Mouse (Mus musculus): Measurements from ENCODE around the gene Tspan14. TPM values are rescaled to one million over a fixed set of nuclear protein-coding genes. Genes with fewer than 3 reads are reported as not detected.
A peak's percentile ranks its signal among the peaks of the same experiment; 100 is the strongest.

Tspan14 gene
- polyA plus RNA-seq, 1 experiment from 2014 or later = 87.6 TPM

DNA sequence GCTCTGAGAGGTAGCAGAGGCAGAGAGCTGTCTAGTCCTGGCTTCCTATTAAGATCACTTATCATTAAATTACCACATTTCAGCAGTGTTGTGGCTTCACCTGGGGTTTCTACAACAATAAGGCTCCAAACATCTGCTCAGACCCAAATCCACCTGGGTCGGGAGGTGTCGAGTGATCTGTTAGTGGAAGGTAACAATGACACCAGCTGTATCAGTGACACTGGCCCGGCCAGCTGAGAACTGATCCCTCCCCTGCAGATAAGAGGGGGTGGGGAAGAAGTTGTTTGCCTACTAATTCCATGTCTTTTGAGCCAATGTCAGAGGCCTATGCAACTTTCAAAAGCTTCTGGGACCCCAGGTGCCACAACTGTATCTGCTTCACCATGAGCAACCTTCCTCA is 73.4 kb downstream of the Tspan14 start, which contains the start of gene Sh2d4b:
Gene Sh2d4b, minus strand, starts transcription at position 71 of the 400 bp plus-strand sequence.
- 0 out of 2 replicates have a peak within 1 kb of the TSS, but pooled peaks have one; percentile 21 for H3K9ac ChIP-seq
- peak within 1 kb of the TSS; percentile 31; the same call in 1 of the 2 replicates for H3K4me3 ChIP-seq
- WGBS = 62% methylated on average over 3 of the region's 3 CpGs
- peak within 1 kb of the TSS; percentile 64; the same call in 1 of the 2 replicates for H3K27ac ChIP-seq
- no peaks in the 10 kb centered on the region for H3K36me3 ChIP-seq
- H3K9me3 ChIP-seq = no peaks in the 10 kb centered on the region
- peaks cover 17% of the 10 kb centered on the region for H3K4me1 ChIP-seq
- ATAC-seq (ENCODE audit: insufficient number of reproducible peaks, insufficient read depth, low FRiP score, low TSS enrichment, low read depth) = no peak
- no peaks in the 10 kb centered on the region for H3K27me3 ChIP-seq
- H3K4me2 ChIP-seq = peak within 1 kb of the TSS; percentile 61

DNA sequence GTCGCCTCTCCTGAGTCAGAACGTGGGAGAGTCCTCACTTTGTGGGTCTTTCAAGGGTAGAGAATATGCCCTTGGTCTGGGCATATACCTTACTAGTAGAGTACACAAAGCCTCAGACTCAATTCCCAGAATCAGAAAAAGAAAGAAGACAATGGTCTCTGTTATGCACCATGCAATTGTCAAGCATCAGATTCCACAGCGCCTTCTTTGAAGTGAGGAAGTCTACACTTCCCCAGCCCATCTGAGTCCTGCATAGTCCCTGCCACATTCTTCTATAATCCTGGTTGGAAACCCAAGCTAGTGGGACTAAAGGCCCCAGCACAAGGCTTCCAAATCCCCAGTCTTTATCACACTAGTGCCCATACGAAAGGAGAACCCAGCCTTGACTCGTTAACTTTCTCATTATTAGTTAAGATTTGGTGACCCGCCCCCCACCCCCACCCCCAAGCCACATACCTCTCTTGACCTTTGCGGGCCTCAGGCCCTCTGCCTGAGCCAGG is 74.2 kb downstream of the Tspan14 start:
- Histone ChIP-seq H3K36me3 (no peaks in the 10 kb centered on the region), H3K27me3 (no peaks in the 10 kb centered on the region), H3K9me3 (no peaks in the 10 kb centered on the region), H3K9ac (no peak overlapping the region), H3K4me3 (no peak overlapping the region), H3K27ac (no peak overlapping the region), H3K4me2 (no peak overlapping the region), H3K4me1 (peaks cover 17% of the 10 kb centered on the region)
- no peak for ATAC-seq (ENCODE audit: insufficient number of reproducible peaks, insufficient read depth, low FRiP score, low TSS enrichment, low read depth)
- WGBS = 75% methylated on average over 7 of the region's 7 CpGs

- Histone ChIP-seq H3K36me3 (no peaks in the 10 kb centered on the region), H3K27me3 (no peaks in the 10 kb centered on the region), H3K27ac (no peak overlapping the region), H3K4me1 (peaks cover 17% of the 10 kb centered on the region), H3K4me3 (no peak overlapping the region), H3K4me2 (no peak overlapping the region), H3K9ac (no peak overlapping the region), H3K9me3 (no peaks in the 10 kb centered on the region)
- no peak for ATAC-seq (ENCODE audit: insufficient number of reproducible peaks, insufficient read depth, low FRiP score, low TSS enrichment, low read depth)
- WGBS = 91% methylated on average over 4 of the region's 4 CpGs
Observed at GRCm38 (mm10) chr14:40891506-40891905, 75.1 kb downstream of the Tspan14 start.

DNA sequence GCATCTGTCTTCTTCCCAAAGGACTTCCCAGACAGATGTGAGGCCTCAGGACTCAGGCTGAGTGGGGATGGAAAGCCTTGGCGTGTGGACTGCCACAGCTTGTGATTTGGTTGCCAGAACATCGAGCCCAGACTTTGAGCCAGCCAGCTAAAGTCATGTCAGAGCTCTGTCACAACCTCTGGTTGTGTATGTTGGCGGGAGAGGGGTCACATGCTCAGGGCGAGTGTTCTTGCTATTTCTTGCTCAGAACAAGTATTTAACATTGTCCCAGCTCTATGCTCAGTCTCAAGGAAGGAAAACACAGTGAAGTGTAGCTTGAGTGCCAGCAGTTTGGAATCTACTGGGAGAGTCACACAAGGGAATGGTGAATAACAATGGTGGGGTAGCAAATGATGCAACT is 76.9 kb downstream of the Tspan14 start:
- Histone ChIP-seq H3K9me3 (no peaks in the 10 kb centered on the region), H3K36me3 (no peaks in the 10 kb centered on the region), H3K4me1 (peaks cover 20% of the 10 kb centered on the region), H3K27me3 (no peaks in the 10 kb centered on the region), H3K4me2 (no peak overlapping the region), H3K9ac (no peak overlapping the region), H3K4me3 (no peak overlapping the region), H3K27ac (no peak overlapping the region)
- WGBS = 70% methylated on average over 4 of the region's 4 CpGs
- ATAC-seq (ENCODE audit: insufficient number of reproducible peaks, insufficient read depth, low FRiP score, low TSS enrichment, low read depth) = no peak

- no peak for ATAC-seq (ENCODE audit: insufficient number of reproducible peaks, insufficient read depth, low FRiP score, low TSS enrichment, low read depth)
- Histone ChIP-seq H3K27ac (no peak overlapping the region), H3K27me3 (no peaks in the 10 kb centered on the region), H3K4me3 (no peak overlapping the region), H3K4me1 (peaks cover 15% of the 10 kb centered on the region), H3K36me3 (no peaks in the 10 kb centered on the region), H3K9me3 (no peaks in the 10 kb centered on the region), H3K4me2 (no peak overlapping the region), H3K9ac (no peak overlapping the region)
- 76% methylated on average over 2 of the region's 2 CpGs for WGBS
Observed at GRCm38 (mm10) chr14:40889181-40889580, 77.4 kb downstream of the Tspan14 start.

DNA sequence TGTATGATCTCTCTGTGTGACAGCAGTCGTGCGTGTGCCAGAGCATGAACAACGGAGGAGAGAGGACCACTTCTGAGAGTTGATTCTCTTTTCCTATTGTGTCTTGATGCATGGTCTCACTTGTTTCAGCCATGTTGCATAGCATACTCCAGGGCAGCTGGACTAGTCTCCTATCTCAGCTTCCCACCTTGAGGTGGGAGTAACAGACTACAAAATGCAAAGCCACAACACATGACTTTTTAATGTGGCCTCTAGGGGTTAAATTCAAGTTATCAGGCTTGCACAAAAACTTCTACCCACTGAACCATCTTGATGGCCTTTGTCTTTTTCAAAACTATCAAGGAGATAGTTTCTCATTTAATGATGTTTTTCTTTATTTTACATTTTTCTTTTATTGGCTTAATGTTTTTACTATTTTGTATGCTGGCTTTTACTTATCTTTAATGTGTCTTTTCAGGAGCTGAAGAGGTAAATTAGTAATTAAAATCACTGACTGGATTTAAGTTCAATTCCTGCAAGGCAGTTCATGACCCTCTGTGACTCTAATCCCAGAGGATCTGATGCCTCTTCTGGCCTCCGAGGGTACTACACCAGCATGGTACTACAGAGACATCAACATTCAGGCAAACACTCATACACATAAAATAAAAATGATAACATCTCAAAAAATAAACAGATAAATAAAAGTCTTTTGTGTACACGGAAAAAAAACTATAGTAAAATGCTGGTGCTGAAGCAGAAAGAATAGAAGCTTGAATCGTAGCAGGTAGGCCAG is 80.0 kb downstream of the Tspan14 start:
- no peak overlapping the region for H3K4me2 ChIP-seq
- H3K4me1 ChIP-seq = peaks cover 16% of the 10 kb centered on the region
- WGBS = 81% methylated on average over 6 of the region's 6 CpGs
- H3K27me3 ChIP-seq = no peaks in the 10 kb centered on the region
- no peak overlapping the region for H3K27ac ChIP-seq
- no peak overlapping the region for H3K4me3 ChIP-seq
- no peaks in the 10 kb centered on the region for H3K36me3 ChIP-seq
- no peaks in the 10 kb centered on the region for H3K9me3 ChIP-seq
- ATAC-seq (ENCODE audit: insufficient number of reproducible peaks, insufficient read depth, low FRiP score, low TSS enrichment, low read depth) = no peak
- no peak overlapping the region for H3K9ac ChIP-seq

DNA sequence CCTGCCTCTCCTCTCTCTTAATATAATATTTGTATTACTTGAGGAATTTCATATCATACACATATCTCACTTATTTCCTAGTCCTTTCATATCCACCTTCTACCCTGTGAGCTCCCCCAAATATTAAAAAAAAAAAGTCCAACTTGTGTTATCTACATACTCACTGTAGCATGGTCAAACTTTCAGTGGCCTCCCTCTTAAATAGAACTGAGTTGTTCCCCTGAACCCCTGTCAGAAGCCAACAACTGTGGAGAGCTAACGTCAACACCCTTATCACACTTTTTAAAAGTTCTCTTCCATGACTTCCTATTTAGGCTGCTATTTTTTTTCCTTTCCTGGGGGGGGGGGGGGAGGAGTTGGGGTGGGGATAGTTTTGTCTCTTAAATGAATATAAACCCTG is 80.9 kb downstream of the Tspan14 start:
- Histone ChIP-seq H3K9ac (no peak overlapping the region), H3K27me3 (no peaks in the 10 kb centered on the region), H3K36me3 (no peaks in the 10 kb centered on the region), H3K4me1 (peaks cover 16% of the 10 kb centered on the region), H3K4me2 (no peak overlapping the region), H3K27ac (no peak overlapping the region), H3K9me3 (no peaks in the 10 kb centered on the region), H3K4me3 (no peak overlapping the region)
- WGBS = 65% methylated on average over 1 of the region's 1 CpGs
- ATAC-seq (ENCODE audit: insufficient number of reproducible peaks, insufficient read depth, low FRiP score, low TSS enrichment, low read depth) = no peak

- 23% methylated on average over 4 of the region's 4 CpGs for WGBS
- no peaks in the 10 kb centered on the region for H3K36me3 ChIP-seq
- no peak for ATAC-seq (ENCODE audit: insufficient number of reproducible peaks, insufficient read depth, low FRiP score, low TSS enrichment, low read depth)
- H3K4me1 ChIP-seq = peaks cover 16% of the 10 kb centered on the region
- no peak overlapping the region for H3K27ac ChIP-seq
- H3K9ac ChIP-seq = no peak overlapping the region
- H3K4me2 ChIP-seq = no peak overlapping the region
- H3K27me3 ChIP-seq = no peaks in the 10 kb centered on the region
- no peak overlapping the region for H3K4me3 ChIP-seq
- no peaks in the 10 kb centered on the region for H3K9me3 ChIP-seq
Observed at GRCm38 (mm10) chr14:40885225-40885624, 81.4 kb downstream of the Tspan14 start.

DNA sequence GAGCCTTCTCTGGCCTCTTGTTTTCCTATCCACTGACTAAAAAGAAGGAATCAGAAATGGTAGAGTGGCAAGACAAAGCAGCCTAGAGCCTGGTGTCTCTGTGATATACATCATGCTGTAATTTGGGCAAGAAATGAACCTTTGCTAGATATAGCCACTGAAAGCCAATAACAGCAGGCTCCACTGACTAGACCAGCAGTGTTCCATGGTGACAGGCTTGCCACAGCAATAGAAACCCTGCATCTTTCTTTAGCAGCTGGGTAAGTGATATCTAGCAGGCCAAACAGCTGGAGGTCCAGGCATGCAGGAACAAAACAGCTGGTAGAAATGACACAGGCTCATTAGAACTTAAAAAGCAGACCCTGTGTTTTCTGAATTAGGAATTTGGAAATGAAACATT is 92.0 kb downstream of the Tspan14 start:
- Histone ChIP-seq H3K27ac (no peak overlapping the region), H3K4me3 (no peak overlapping the region), H3K36me3 (no peaks in the 10 kb centered on the region), H3K4me1 (no peaks in the 10 kb centered on the region), H3K27me3 (no peaks in the 10 kb centered on the region), H3K9ac (no peak overlapping the region), H3K4me2 (no peak overlapping the region), H3K9me3 (no peaks in the 10 kb centered on the region)
- no peak for ATAC-seq (ENCODE audit: insufficient number of reproducible peaks, insufficient read depth, low FRiP score, low TSS enrichment, low read depth)

GRCm38 (mm10) chr14:40873961-40874360 is 92.6 kb downstream of the Tspan14 start:
- Histone ChIP-seq H3K9me3 (no peaks in the 10 kb centered on the region), H3K27ac (no peak overlapping the region), H3K36me3 (no peaks in the 10 kb centered on the region), H3K4me2 (no peak overlapping the region), H3K4me1 (no peaks in the 10 kb centered on the region), H3K9ac (no peak overlapping the region), H3K4me3 (no peak overlapping the region), H3K27me3 (no peaks in the 10 kb centered on the region)
- WGBS = 83% methylated on average over 5 of the region's 5 CpGs
- no peak for ATAC-seq (ENCODE audit: insufficient number of reproducible peaks, insufficient read depth, low FRiP score, low TSS enrichment, low read depth)

GRCm38 (mm10) chr14:40870598-40870997 is 96.0 kb downstream of the Tspan14 start:
- 71% methylated on average over 3 of the region's 3 CpGs for WGBS
- H3K27ac ChIP-seq = no peak overlapping the region
- ATAC-seq (ENCODE audit: insufficient number of reproducible peaks, insufficient read depth, low FRiP score, low TSS enrichment, low read depth) = no peak

DNA sequence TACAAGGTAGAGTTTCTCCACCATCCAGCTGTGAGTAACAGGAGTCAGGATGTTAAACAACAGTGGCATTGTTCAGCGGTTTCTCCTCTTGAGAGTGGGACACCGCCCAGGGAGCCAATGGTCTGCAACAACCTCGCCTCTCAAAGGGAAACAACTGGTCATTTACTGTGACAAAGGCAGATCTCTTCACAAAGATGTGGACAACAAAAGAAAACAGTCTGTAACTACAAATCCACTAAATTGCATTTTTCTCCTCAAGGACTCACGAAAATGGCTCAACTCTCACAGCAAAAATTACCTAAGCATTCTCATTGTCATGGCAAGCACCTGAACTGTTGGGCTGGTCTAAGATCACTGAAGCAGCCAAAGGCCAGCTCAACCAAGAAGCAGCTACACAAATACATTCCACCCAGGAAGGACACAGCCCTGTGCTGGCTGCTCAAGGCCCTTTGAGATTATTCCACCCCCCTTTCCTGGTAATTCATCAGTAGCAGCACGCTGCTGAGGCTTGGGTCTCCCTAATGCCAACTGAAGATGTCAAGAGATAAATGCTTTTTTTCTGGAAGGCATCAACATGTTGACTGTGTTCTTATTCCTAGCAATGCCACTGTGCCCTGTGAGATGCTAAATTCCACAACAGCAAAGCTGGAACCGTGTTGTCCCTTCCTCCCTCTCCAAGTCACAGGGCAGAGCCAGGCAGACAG is 101.6 kb downstream of the Tspan14 start:
- ATAC-seq (ENCODE audit: insufficient number of reproducible peaks, insufficient read depth, low FRiP score, low TSS enrichment, low read depth) = no peak
- H3K4me3 ChIP-seq = no peak overlapping the region

More at GRCm38 (mm10) chr14:40870598-40870997, 96.0 kb downstream of the Tspan14 start:
- no peak overlapping the region for H3K9ac ChIP-seq
- no peaks in the 10 kb centered on the region for H3K36me3 ChIP-seq
- no peak overlapping the region for H3K4me2 ChIP-seq
- no peaks in the 10 kb centered on the region for H3K27me3 ChIP-seq
- H3K4me1 ChIP-seq = no peaks in the 10 kb centered on the region
- H3K4me3 ChIP-seq = no peak overlapping the region
- H3K9me3 ChIP-seq = no peaks in the 10 kb centered on the region

More for the DNA sequence above, 101.6 kb downstream of the Tspan14 start:
- Histone ChIP-seq H3K27ac (no peak overlapping the region), H3K36me3 (no peaks in the 10 kb centered on the region), H3K9me3 (no peaks in the 10 kb centered on the region), H3K27me3 (no peaks in the 10 kb centered on the region), H3K9ac (no peak overlapping the region), H3K4me1 (no peaks in the 10 kb centered on the region), H3K4me2 (no peak overlapping the region)
- WGBS = 35% methylated on average over 6 of the region's 6 CpGs
